Mouse (Mus musculus) heart, postnatal 10 days (tissue): ENCODE results near the gene Axdnd1. TPM values are rescaled to one million over a fixed set of nuclear protein-coding genes. Genes with fewer than 3 reads are reported as not detected.
A peak's percentile ranks its signal among the peaks of the same experiment; 100 is the strongest.

Experiments used
- DNase-seq, 2 experiments: peaks; one replicate each; pipeline ENCODE4 v3.0.0; 2021
- intact Hi-C: fragments of 180-260 bp; cut with DNase I; formaldehyde crosslinking; loops from one replicate; pipeline ENCODE4 v1.15.1; 2025
- total RNA-seq, 2 experiments: library from RNA; stranded (reverse); gene quantifications; 2 replicates each; pipeline ENCODE4 v1.2.3; 2021

The Axdnd1 gene
- total RNA-seq: under 1 TPM in 1 of 2 experiments, not detected in 1; 0.12 TPM

GRCm38 (mm10) chr1:156420671-156421297 is at the start of gene Axdnd1:
TSS of gene Axdnd1 (minus strand) at chr1:156421159.
- intact Hi-C loops: loop anchor here (5.0 kb wide), 1 partner anchor 52 kb away; the partner anchor contains the start of gene Soat1
- peak; percentile 89 to 90 for DNase-seq

- intact Hi-C loops: loop anchor here (5.0 kb wide), 1 partner anchor 48 kb away; the partner anchor contains the start of gene Axdnd1
- no peak for DNase-seq
Observed at GRCm38 (mm10) chr1:156470557-156470956, 49.6 kb upstream of the Axdnd1 start.

GRCm38 (mm10) chr1:156468576-156468975 is 47.6 kb upstream of the Axdnd1 start:
- DNase-seq: no peak
- intact Hi-C loops: no loop called here

- peak in 1 of 2 experiments; percentile 24 for DNase-seq
- intact Hi-C loops: no loop called here
Observed at GRCm38 (mm10) chr1:156467655-156468255, 46.8 kb upstream of the Axdnd1 start.

GRCm38 (mm10) chr1:156464963-156465362 is 44.0 kb upstream of the Axdnd1 start:
- intact Hi-C loops: no loop called here

GRCm38 (mm10) chr1:156463981-156464853 is 43.3 kb upstream of the Axdnd1 start:
- intact Hi-C loops: no loop called here
- peak; percentile 47 to 59 for DNase-seq

More at GRCm38 (mm10) chr1:156464963-156465362, 44.0 kb upstream of the Axdnd1 start:
- DNase-seq: no peak

GRCm38 (mm10) chr1:156462273-156462991 is 41.5 kb upstream of the Axdnd1 start:
- no peak for DNase-seq
- intact Hi-C loops: no loop called here

GRCm38 (mm10) chr1:156461036-156461435 is 40.1 kb upstream of the Axdnd1 start:
- DNase-seq: no peak
- intact Hi-C loops: no loop called here

GRCm38 (mm10) chr1:156460216-156460615 is 39.3 kb upstream of the Axdnd1 start:
- intact Hi-C loops: no loop called here
- DNase-seq: no peak

GRCm38 (mm10) chr1:156459690-156460089 is 38.7 kb upstream of the Axdnd1 start:
- DNase-seq: no peak
- intact Hi-C loops: no loop called here

GRCm38 (mm10) chr1:156458391-156459060 is 37.6 kb upstream of the Axdnd1 start:
- intact Hi-C loops: no loop called here
- DNase-seq: no peak

- no peak for DNase-seq
- intact Hi-C loops: no loop called here
Observed at GRCm38 (mm10) chr1:156455005-156455758, 34.2 kb upstream of the Axdnd1 start.

- DNase-seq: no peak
- intact Hi-C loops: no loop called here
Observed at GRCm38 (mm10) chr1:156454384-156454783, 33.4 kb upstream of the Axdnd1 start.

GRCm38 (mm10) chr1:156453876-156454275 is 32.9 kb upstream of the Axdnd1 start:
- DNase-seq: no peak
- intact Hi-C loops: no loop called here

GRCm38 (mm10) chr1:156450478-156450877 is 29.5 kb upstream of the Axdnd1 start:
- DNase-seq: no peak
- intact Hi-C loops: no loop called here

GRCm38 (mm10) chr1:156449691-156450090 is 28.7 kb upstream of the Axdnd1 start:
- intact Hi-C loops: no loop called here
- DNase-seq: no peak

- no peak for DNase-seq
- intact Hi-C loops: no loop called here
Observed at GRCm38 (mm10) chr1:156449089-156449488, 28.1 kb upstream of the Axdnd1 start.

GRCm38 (mm10) chr1:156445049-156445448 is 24.1 kb upstream of the Axdnd1 start:
- intact Hi-C loops: no loop called here
- no peak for DNase-seq

GRCm38 (mm10) chr1:156442776-156443175 is 21.8 kb upstream of the Axdnd1 start:
- intact Hi-C loops: no loop called here
- DNase-seq: peak; percentile 23 to 29
